Mouse (Mus musculus): Measurements from ENCODE around the gene Chd1l. TPM values are rescaled to one million over a fixed set of nuclear protein-coding genes. Genes with fewer than 3 reads are reported as not detected.

Chd1l gene
- 5.4 and 6.4 TPM in 2 replicates for polyA plus RNA-seq (2012; rRNA removed)

DNA sequence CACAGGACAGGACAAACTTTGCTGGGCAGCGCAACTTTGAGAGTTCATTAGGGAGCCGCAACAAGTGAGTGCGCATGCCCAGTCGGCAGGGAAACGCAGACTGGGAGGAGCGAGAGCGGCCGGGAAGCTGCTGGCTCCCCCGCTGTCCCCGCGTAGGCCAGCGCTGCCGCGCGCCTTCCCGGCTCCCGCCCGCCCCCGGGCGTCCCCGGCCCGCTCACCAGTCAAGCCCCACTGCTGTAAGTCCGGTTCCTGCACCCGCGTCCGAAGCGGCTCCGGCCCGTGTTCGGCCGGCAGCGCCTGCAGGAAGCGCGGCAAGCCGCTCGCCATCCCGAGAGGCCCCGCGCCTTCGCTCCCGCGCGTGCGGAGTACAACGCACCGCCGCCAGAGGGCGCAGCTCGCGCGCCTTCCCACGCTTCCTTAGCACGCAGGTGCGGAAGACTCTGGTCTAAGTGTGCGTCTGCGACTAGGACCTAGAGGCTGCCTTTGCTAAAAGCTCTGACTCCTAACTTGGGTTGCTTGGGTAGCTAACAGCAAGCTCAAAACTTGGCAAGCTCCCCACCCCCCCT is at the start of gene Chd1l:
Gene Chd1l, minus strand, starts transcription at position 359 of the 566 bp plus-strand sequence.
- 1% methylated on average over 55 of the region's 56 CpGs for WGBS
- no peak for DNase-seq (ENCODE audit: low read depth, low spot score)

GRCm38 (mm10) chr3:97659746-97660145 is 49.7 kb upstream of the Chd1l start:
- DNase-seq (ENCODE audit: low read depth, low spot score): no peak
- 78% methylated on average over 7 of the region's 7 CpGs for WGBS

DNA sequence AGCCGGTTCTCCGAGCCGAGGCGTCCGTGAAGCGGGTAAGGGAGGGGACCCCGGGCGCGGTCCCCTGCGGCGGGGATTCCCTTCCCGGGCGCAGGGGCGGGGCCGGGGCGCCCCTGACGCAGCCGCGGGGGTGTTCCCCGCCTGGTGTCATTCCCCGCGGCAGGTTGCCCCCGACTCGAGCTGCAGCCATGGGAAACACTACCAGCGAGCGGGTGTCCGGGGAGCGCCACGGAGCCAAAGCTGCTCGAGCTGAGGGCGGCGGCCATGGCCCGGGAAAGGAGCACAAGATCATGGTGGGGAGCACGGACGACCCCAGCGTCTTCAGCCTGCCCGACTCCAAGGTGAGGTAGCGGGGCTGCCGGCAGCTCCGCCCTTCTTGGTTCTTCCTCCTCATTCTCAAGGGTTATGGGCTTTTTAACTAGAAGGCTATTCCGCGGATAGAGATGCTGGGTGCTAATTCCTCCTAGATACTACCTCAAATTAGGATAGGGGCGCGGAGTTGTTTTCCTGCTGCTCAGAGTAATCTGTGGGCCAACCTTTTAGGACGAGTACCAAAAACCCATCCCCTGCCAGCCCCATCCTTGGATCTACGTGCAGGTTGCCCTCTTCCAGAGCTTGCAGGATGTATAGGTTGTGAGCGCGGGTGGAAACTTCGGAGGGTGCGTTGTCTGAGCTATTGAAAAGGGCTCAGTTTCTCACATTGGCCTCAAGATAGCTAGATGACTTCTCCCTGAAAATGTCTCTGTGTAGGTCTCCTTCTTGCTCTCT is 48.6 kb upstream of the Chd1l start:
- DNase-seq (ENCODE audit: low read depth, low spot score): no peak
- WGBS: 1% methylated on average over 48 of the region's 50 CpGs

DNA sequence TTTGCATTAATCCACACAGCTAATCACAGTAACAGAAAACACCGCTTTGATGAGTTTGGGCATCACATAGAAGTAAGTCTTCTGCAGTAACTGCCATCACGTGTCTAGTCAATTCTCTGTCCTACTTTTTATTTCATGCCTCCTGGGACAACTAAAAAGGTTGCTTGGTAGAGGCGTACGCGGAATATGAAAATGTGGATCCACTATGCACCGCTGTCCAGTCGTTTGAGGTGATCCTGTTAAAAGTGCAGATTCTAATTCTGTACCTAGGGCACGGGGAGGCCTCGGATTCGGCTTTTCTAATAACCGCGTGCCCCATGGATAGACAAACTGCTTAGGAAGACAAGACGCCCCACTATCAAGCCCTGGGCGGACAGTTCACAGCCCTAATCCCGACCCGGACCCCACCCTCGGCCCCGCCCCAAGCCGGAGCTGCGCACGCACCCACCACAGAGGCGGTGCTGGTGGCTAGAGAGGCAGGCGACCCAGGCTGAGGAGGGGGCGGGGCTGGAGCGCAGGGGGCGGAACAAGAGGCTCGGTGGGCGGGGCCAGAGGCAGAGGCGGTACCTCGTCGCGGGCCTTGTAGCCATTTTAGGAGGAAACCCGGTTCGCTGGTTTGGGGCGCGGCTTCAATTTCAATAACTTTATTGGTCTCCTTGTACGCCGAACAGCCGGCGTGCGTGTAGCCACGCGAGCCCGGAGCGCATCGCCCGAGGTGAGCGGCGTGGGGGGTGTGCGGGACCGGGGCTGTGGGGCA is 47.8 kb upstream of the Chd1l start, which contains the start of gene Prkab2:
Gene Prkab2, plus strand, starts transcription at position 539 of the 757 bp plus-strand sequence.
- WGBS: 1% methylated on average over 50 of the region's 51 CpGs
- peak; percentile 84 for DNase-seq (ENCODE audit: low read depth, low spot score)

- DNase-seq (ENCODE audit: low read depth, low spot score): no peak
- WGBS: 85% methylated on average over 8 of the region's 8 CpGs
Observed at GRCm38 (mm10) chr3:97654901-97655300, 44.9 kb upstream of the Chd1l start.

DNA sequence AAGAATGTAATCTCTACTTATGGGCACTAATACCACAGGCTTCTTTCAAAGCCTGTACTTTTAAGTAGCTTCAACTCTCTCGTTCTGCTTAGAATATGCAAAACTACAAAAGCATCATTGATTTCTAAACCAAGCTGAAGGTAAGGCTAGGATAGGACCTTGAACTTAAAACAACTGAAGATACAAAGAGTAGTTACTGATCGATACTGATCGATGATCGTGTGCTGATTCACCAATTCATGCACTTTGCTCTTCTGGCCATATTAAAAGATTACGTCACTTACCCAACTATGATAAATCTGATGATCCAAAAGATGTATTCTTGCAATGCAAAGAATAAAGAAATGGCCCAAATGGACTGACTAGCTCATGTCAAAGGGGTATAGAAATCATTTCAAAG is 43.8 kb upstream of the Chd1l start:
- 89% methylated on average over 5 of the region's 5 CpGs for WGBS
- no peak for DNase-seq (ENCODE audit: low read depth, low spot score)

GRCm38 (mm10) chr3:97651604-97652003 is 41.6 kb upstream of the Chd1l start:
- WGBS: 91% methylated on average over 10 of the region's 10 CpGs
- DNase-seq (ENCODE audit: low read depth, low spot score): no peak

DNA sequence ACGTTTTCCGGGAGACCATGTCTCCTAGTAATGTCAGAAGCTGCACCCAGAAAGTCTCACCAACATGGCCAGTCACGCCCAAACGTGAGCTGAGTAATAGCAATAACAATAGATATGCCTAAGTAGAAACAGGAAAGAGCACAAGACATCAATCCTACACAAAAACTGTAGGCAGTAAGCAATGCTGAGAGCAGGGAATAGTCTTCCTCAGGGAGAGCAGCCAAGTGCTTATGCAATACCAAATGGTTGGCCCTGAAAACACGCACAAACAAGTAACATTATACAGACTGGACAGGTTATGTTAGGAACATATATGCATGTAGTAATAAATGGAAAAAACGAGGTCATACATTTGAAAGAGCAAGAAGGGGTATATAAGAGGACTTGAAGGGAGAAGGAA is 39.5 kb upstream of the Chd1l start:
- 60% methylated on average over 6 of the region's 6 CpGs for WGBS

DNA sequence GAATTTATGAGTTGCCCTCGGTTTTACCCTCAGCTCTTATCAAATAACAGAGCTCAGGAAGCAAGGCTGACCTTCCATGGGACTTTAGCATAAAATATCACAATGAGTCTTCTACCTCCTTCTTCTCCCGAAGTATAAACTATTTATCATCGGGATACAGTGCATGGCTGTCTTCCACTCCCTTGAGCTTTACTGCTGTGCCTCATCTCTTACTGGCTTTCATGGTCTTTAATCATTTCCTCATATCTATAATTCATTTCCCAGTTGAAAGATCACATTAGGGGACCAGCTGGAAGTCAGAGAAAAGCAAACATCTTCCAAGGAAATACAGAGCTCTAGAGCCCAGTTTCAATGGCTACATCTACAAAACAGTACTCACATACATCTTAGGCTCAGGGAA is 39.0 kb upstream of the Chd1l start:
- 56% methylated on average over 3 of the region's 3 CpGs for WGBS
- no peak for DNase-seq (ENCODE audit: low read depth, low spot score)

More for the DNA sequence above, 39.5 kb upstream of the Chd1l start:
- no peak for DNase-seq (ENCODE audit: low read depth, low spot score)

DNA sequence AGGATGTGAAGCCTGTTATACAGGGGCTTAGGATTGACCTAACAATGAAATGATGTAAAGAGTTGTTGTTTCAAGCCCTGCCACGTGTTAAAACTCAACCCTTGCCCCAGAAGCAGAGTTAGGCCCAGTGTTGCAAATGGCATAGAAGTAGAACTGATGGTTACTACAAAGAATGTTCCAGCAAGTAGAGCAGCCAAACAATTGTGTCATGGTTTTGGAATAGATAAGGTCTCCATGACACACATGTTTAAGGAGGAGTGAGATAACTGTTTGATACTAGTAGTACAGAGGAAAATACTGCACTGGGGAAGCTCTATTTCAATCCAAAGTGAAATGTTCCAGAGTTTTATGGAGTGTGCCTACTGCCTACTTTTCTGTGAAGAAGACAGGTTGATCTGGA is 38.5 kb upstream of the Chd1l start:
- no peak for DNase-seq (ENCODE audit: low read depth, low spot score)
- WGBS: 35% methylated on average over 1 of the region's 1 CpGs

- WGBS: 68% methylated on average over 9 of the region's 9 CpGs
- DNase-seq (ENCODE audit: low read depth, low spot score): no peak
Observed at GRCm38 (mm10) chr3:97642001-97642400, 32.0 kb upstream of the Chd1l start.

- DNase-seq (ENCODE audit: low read depth, low spot score): no peak
- WGBS: 92% methylated on average over 4 of the region's 4 CpGs
Observed at GRCm38 (mm10) chr3:97641396-97641795, 31.4 kb upstream of the Chd1l start.

DNA sequence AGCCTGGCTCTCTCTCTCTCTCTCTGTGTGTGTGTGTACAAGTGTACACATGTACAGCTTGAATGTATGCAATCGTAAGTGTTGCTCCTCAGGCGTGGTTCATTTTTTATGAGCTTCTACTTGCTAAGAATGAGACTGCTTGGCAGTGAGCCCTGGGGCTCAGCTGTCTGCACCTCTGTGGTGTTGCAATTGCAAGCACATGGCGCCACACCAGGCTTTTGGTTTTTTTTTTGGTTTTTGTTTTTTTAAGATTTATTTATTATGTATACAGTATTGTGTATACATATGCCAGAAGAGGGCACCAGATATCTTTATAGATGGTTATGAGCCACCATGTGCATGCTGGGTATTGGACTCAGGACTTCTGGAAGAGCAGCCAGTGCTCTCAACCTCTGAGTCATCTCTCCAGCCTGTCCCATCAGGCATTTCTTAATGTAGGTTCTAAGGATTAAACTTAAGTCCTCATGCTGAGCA is 24.3 kb upstream of the Chd1l start:
- DNase-seq (ENCODE audit: low read depth, low spot score): no peak
- WGBS: 8% methylated on average over 3 of the region's 3 CpGs

DNA sequence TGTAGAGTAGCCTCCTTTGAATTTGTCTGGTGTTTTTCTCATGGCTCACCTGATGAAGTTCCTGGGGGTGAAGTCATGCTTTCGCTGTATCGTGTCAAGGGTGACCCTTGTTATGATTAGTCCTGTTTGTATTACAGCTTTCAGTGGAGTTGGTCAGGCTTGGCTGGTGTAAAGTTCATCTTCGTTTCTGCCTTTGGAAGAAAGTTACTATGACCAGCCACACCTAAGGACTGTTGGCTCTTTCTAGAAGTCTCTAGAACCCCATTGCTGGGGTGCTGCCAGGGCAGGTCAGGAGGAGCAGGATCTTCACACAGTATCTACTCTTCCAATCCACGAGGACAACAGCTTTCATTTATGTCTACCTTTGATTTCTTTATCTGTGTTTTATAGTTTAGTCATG is 23.5 kb upstream of the Chd1l start:
- no peak for DNase-seq (ENCODE audit: low read depth, low spot score)
- 31% methylated on average over 4 of the region's 4 CpGs for WGBS

GRCm38 (mm10) chr3:97631258-97631860 is 21.4 kb upstream of the Chd1l start:
- no peak for DNase-seq (ENCODE audit: low read depth, low spot score)
- 91% methylated on average over 8 of the region's 8 CpGs for WGBS

- 93% methylated on average over 4 of the region's 4 CpGs for WGBS
- no peak for DNase-seq (ENCODE audit: low read depth, low spot score)
Observed at GRCm38 (mm10) chr3:97630746-97631145, 20.7 kb upstream of the Chd1l start.

GRCm38 (mm10) chr3:97629941-97630340 is 19.9 kb upstream of the Chd1l start:
- DNase-seq (ENCODE audit: low read depth, low spot score): no peak
- 65% methylated on average over 4 of the region's 4 CpGs for WGBS

DNA sequence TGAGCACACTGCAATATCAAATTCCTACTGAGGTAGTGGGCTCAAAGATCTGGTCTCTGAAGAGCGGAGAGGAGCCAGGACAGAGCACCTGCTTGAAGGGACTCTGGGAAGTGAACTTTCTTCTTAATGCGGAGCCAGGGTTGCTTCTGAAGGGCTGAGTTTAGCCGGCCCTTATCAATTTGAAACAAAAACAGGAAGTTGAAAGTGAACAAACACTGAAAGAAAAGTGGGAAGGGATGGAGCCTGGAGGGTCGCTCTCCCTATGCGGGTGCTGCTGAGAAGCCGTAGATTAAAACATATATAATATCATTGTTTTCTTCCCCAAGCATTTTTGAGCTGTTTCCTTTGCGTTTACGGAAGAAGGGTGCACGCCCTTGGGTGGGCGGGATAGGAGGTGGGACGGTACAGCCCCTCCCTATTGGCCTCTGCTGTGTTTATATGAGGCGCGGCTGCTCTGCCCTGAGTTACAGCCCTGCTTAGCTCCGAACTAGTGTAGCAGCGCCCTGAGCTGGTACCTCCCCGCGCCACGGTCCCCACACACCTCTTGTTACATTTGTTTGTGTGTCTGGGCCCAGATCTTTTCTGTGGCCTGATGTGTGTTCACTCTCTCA is 18.5 kb upstream of the Chd1l start, which contains the start of gene Fmo5:
Gene Fmo5, plus strand, starts transcription at position 414 of the 611 bp plus-strand sequence.
- DNase-seq (ENCODE audit: low read depth, low spot score): no peak
- 1% methylated on average over 18 of the region's 18 CpGs for WGBS

- DNase-seq (ENCODE audit: low read depth, low spot score): no peak
- 47% methylated on average over 7 of the region's 7 CpGs for WGBS
Observed at GRCm38 (mm10) chr3:97627893-97628292, 17.9 kb upstream of the Chd1l start.

GRCm38 (mm10) chr3:97624611-97625010 is 14.6 kb upstream of the Chd1l start:
- DNase-seq (ENCODE audit: low read depth, low spot score): no peak
- WGBS: 25% methylated on average over 2 of the region's 2 CpGs
